Mouse (Mus musculus): Measurements from ENCODE around the gene Crb2.

Crb2 gene

GRCm38 (mm10) chr2:37776016-37776415, at the start of gene Crb2:
TSS of gene Crb2 (plus strand) at chr2:37776249.
- no peak for DNase-seq (ENCODE audit: low spot score in 2 of 2)

- DNase-seq (ENCODE audit: low spot score in 2 of 2), result no peak
These were observed 44.7 kb upstream of the Crb2 start for GRCm38 (mm10) chr2:37731241-37731801.

- DNase-seq (ENCODE audit: low spot score in 2 of 2), result no peak
These were observed 40.9 kb upstream of the Crb2 start for GRCm38 (mm10) chr2:37734979-37735806.

- DNase-seq (ENCODE audit: low spot score in 2 of 2), result no peak
These were observed 40.3 kb upstream of the Crb2 start for GRCm38 (mm10) chr2:37735807-37736188.

- DNase-seq (ENCODE audit: low spot score in 2 of 2), result no peak
These were observed 34.1 kb upstream of the Crb2 start for GRCm38 (mm10) chr2:37741806-37742554.

- DNase-seq (ENCODE audit: low spot score in 2 of 2), result no peak
These were observed 31.2 kb upstream of the Crb2 start for GRCm38 (mm10) chr2:37744773-37745395.

- no peak for DNase-seq (ENCODE audit: low spot score in 2 of 2)
These were observed 29.6 kb upstream of the Crb2 start for GRCm38 (mm10) chr2:37746293-37747049.

GRCm38 (mm10) chr2:37747909-37748308, 28.1 kb upstream of the Crb2 start:
- DNase-seq (ENCODE audit: low spot score in 2 of 2), result peak in 1 of 2 experiments; percentile 53

GRCm38 (mm10) chr2:37748442-37749066, 27.5 kb upstream of the Crb2 start:
- peak; percentile 30 to 45 for DNase-seq (ENCODE audit: low spot score in 2 of 2)

- DNase-seq (ENCODE audit: low spot score in 2 of 2), result no peak
These were observed 26.7 kb upstream of the Crb2 start for GRCm38 (mm10) chr2:37749323-37749722.

- DNase-seq (ENCODE audit: low spot score in 2 of 2), result no peak
These were observed 24.9 kb upstream of the Crb2 start for GRCm38 (mm10) chr2:37751114-37751513.

GRCm38 (mm10) chr2:37756220-37756930, 19.7 kb upstream of the Crb2 start:
- DNase-seq (ENCODE audit: low spot score in 2 of 2), result no peak

- DNase-seq (ENCODE audit: low spot score in 2 of 2), result no peak
These were observed 19.0 kb upstream of the Crb2 start for GRCm38 (mm10) chr2:37757016-37757415.

GRCm38 (mm10) chr2:37757784-37758183, 18.3 kb upstream of the Crb2 start:
- DNase-seq (ENCODE audit: low spot score in 2 of 2), result no peak

- DNase-seq (ENCODE audit: low spot score in 2 of 2), result no peak
These were observed 17.6 kb upstream of the Crb2 start for GRCm38 (mm10) chr2:37758343-37759015.

GRCm38 (mm10) chr2:37760633-37761032, 15.4 kb upstream of the Crb2 start:
- DNase-seq (ENCODE audit: low spot score in 2 of 2), result no peak

- no peak for DNase-seq (ENCODE audit: low spot score in 2 of 2)
These were observed 12.4 kb upstream of the Crb2 start for GRCm38 (mm10) chr2:37763638-37764037.

- no peak for DNase-seq (ENCODE audit: low spot score in 2 of 2)
These were observed 11.5 kb upstream of the Crb2 start for GRCm38 (mm10) chr2:37764514-37764913.

GRCm38 (mm10) chr2:37765082-37765483, 11.0 kb upstream of the Crb2 start:
- no peak for DNase-seq (ENCODE audit: low spot score in 2 of 2)

All from heart, adult 9 months (tissue).